Mouse (Mus musculus) MEL (cell line): ENCODE results near the gene Ccser1. TPM values are rescaled to one million over a fixed set of nuclear protein-coding genes. Genes with fewer than 3 reads are reported as not detected.

ENCODE experiments used
- DNase-seq: peaks from one replicate; pipeline ENCODE4 v3.0.0; 2011; ENCODE audit warnings: low read depth, low spot score
- H3K27ac ChIP-seq: 2 replicates; pipeline ENCODE4 v1.5.1; 2012; ENCODE audit warnings: low read depth, mild to moderate bottlenecking, control low read depth, low read length, moderate library complexity; ENCODE audit not compliant: control insufficient read depth
- H3K27me3 ChIP-seq, 2 experiments: fragments of 150-350 bp in 1 of 2; sonication (generic) in 1 of 2; 2 replicates each; pipeline ENCODE4 v1.6.1; 2012; ENCODE audit warnings: low read length in 2 of 2, mild to moderate bottlenecking in 2 of 2, improper control_type of control experiment in 1 of 2, moderate library complexity in 1 of 2; ENCODE audit not compliant: insufficient read depth in 2 of 2, control insufficient read depth in 1 of 2
- H3K36me3 ChIP-seq, 2 experiments: 2 replicates each; pipeline ENCODE4 v1.6.1; 2012 to 2014; ENCODE audit warnings: low read length in 2 of 2, improper control_type of control experiment in 1 of 2, inconsistent platforms in 1 of 2, mild to moderate bottlenecking in 1 of 2; ENCODE audit not compliant: insufficient read depth in 2 of 2, control insufficient read depth in 1 of 2
- H3K4me1 ChIP-seq, 2 experiments: fragments of 150-350 bp in 1 of 2; sonication (generic) in 1 of 2; 2 replicates each; pipeline ENCODE4 v1.6.1; 2012; ENCODE audit warnings: low read length in 2 of 2, improper control_type of control experiment in 1 of 2, mild to moderate bottlenecking in 1 of 2; ENCODE audit not compliant: insufficient read depth in 2 of 2, control insufficient read depth in 1 of 2
- H3K4me3 ChIP-seq, 2 experiments: fragments of 150-350 bp in 1 of 2; sonication (generic) in 1 of 2; 2 replicates each; pipeline ENCODE4 v1.5.1; 2012; ENCODE audit warnings: low read depth in 2 of 2, low read length in 2 of 2, mild to moderate bottlenecking in 2 of 2, moderate library complexity in 2 of 2, control low read depth in 1 of 2, improper control_type of control experiment in 1 of 2; ENCODE audit not compliant: control insufficient read depth in 1 of 2, insufficient read depth in 1 of 2
- H3K79me2 ChIP-seq: 2 replicates; pipeline ENCODE4 v1.6.1; 2012; ENCODE audit warnings: mild to moderate bottlenecking, low read length, moderate library complexity; ENCODE audit not compliant: control insufficient read depth, poor library complexity, insufficient read depth
- H3K9ac ChIP-seq: 2 replicates; pipeline ENCODE4 v1.6.1; 2012; ENCODE audit warnings: low read depth, mild to moderate bottlenecking, control low read depth, low read length, moderate library complexity; ENCODE audit not compliant: control insufficient read depth, poor library complexity, severe bottlenecking
- H3K9me3 ChIP-seq: fragments of 150-350 bp; sonication (generic); replicated peaks from 2 replicates; pipeline ENCODE4 v1.6.1; 2012; ENCODE audit warnings: mild to moderate bottlenecking, low read length, improper control_type of control experiment, moderate library complexity; ENCODE audit not compliant: insufficient read depth
- BHLHE40 ChIP-seq: IDR thresholded peaks from 2 replicates; pipeline ENCODE4 v1.6.1; 2012; ENCODE audit warnings: low read depth, mild to moderate bottlenecking, inconsistent platforms, low read length, improper control_type of control experiment, borderline replicate concordance
- CHD1 ChIP-seq: IDR thresholded peaks from 2 replicates; pipeline ENCODE4 v1.6.1; 2012; ENCODE audit warnings: low read depth, mild to moderate bottlenecking, inconsistent platforms, low read length, improper control_type of control experiment
- CTCF ChIP-seq, 3 experiments: IDR thresholded peaks in 2 of 3; conservative IDR thresholded peaks in 1 of 3; 2 replicates each; pipeline ENCODE4 v1.5.1; 2011 to 2012; ENCODE audit warnings: low read length in 3 of 3, low read depth in 2 of 3, mild to moderate bottlenecking in 2 of 3, improper control_type of control experiment in 1 of 3, inconsistent platforms in 1 of 3, mixed read lengths in 1 of 3, moderate library complexity in 1 of 3; ENCODE audit not compliant: control insufficient read depth in 1 of 3, insufficient read depth in 1 of 3, poor library complexity in 1 of 3, severe bottlenecking in 1 of 3
- ETS1 ChIP-seq: IDR thresholded peaks from 2 replicates; pipeline ENCODE4 v1.6.1; 2012; ENCODE audit warnings: low read depth, mild to moderate bottlenecking, inconsistent platforms, low read length, improper control_type of control experiment, moderate library complexity
- GABPA ChIP-seq: IDR thresholded peaks from 2 replicates; pipeline ENCODE4 v1.6.1; 2012; ENCODE audit warnings: low read depth, mild to moderate bottlenecking, inconsistent platforms, low read length, improper control_type of control experiment, moderate library complexity
- HCFC1 ChIP-seq: IDR thresholded peaks from 2 replicates; pipeline ENCODE4 v1.6.1; 2012; ENCODE audit warnings: low read depth, mild to moderate bottlenecking, inconsistent platforms, low read length, improper control_type of control experiment, moderate library complexity
- KAT2A ChIP-seq: conservative IDR thresholded peaks from 2 replicates; pipeline ENCODE4 v1.6.1; 2012; ENCODE audit warnings: low read depth, low read length, improper control_type of control experiment, inconsistent platforms
- MAFK ChIP-seq: IDR thresholded peaks from 2 replicates; pipeline ENCODE4 v1.6.1; 2011; ENCODE audit warnings: low read depth, mild to moderate bottlenecking, low read length, improper control_type of control experiment, borderline replicate concordance
- MAZ ChIP-seq: IDR thresholded peaks from 2 replicates; pipeline ENCODE4 v1.6.1; 2012; ENCODE audit warnings: low read depth, mild to moderate bottlenecking, inconsistent platforms, low read length, improper control_type of control experiment
- MEF2A ChIP-seq: IDR thresholded peaks from 2 replicates; pipeline ENCODE4 v1.6.1; 2014; ENCODE audit warnings: low read depth, mild to moderate bottlenecking, inconsistent platforms, low read length, improper control_type of control experiment; ENCODE audit not compliant: poor library complexity, insufficient replicate concordance, severe bottlenecking; ENCODE audit errors: extremely low read depth
- MXI1 ChIP-seq: IDR thresholded peaks from 2 replicates; pipeline ENCODE4 v1.6.1; 2011; ENCODE audit warnings: mild to moderate bottlenecking, low read depth, low read length, improper control_type of control experiment
- NRF1 ChIP-seq: IDR thresholded peaks from 2 replicates; pipeline ENCODE4 v1.6.1; 2014; ENCODE audit warnings: low read depth, mild to moderate bottlenecking, inconsistent platforms, low read length, improper control_type of control experiment, moderate library complexity; ENCODE audit not compliant: poor library complexity, insufficient read depth, severe bottlenecking
- POLR2A ChIP-seq, 2 experiments: IDR thresholded peaks; 2 replicates each; pipeline ENCODE4 v1.6.1; 2011 to 2012; ENCODE audit warnings: low read length in 2 of 2, mild to moderate bottlenecking in 2 of 2, control low read depth in 1 of 2, improper control_type of control experiment in 1 of 2, low read depth in 1 of 2, moderate library complexity in 1 of 2; ENCODE audit not compliant: control insufficient read depth in 1 of 2, insufficient read depth in 1 of 2, poor library complexity in 1 of 2
- POLR2AphosphoS5 ChIP-seq: IDR thresholded peaks from 2 replicates; pipeline ENCODE4 v1.6.1; 2012; ENCODE audit warnings: low read depth, borderline replicate concordance, mild to moderate bottlenecking, inconsistent platforms, low read length, moderate library complexity, mixed read lengths
- RCOR1 ChIP-seq: IDR thresholded peaks from 2 replicates; pipeline ENCODE4 v1.6.1; 2012; ENCODE audit warnings: low read depth, mild to moderate bottlenecking, inconsistent platforms, low read length, improper control_type of control experiment
- SIN3A ChIP-seq: IDR thresholded peaks from 2 replicates; pipeline ENCODE4 v1.6.1; 2012; ENCODE audit warnings: low read length, improper control_type of control experiment, inconsistent platforms
- TAL1 ChIP-seq: IDR thresholded peaks from 2 replicates; pipeline ENCODE4 v1.6.1; 2012; ENCODE audit warnings: mild to moderate bottlenecking, inconsistent platforms, low read length, moderate library complexity, mixed read lengths
- TBP ChIP-seq: IDR thresholded peaks from 2 replicates; pipeline ENCODE4 v1.8.0; 2011; ENCODE audit warnings: low read depth, low read length, improper control_type of control experiment
- TCF12 ChIP-seq: IDR thresholded peaks from 2 replicates; pipeline ENCODE4 v1.6.1; 2014; ENCODE audit warnings: low read depth, mild to moderate bottlenecking, inconsistent platforms, low read length, improper control_type of control experiment, moderate library complexity
- USF2 ChIP-seq, 2 experiments: IDR thresholded peaks; 2 replicates each; pipeline ENCODE4 v1.6.1; 2011 to 2012; ENCODE audit warnings: improper control_type of control experiment in 2 of 2, low read length in 2 of 2, borderline replicate concordance in 1 of 2, inconsistent platforms in 1 of 2, low read depth in 1 of 2, mild to moderate bottlenecking in 1 of 2; ENCODE audit not compliant: insufficient read depth in 1 of 2
- ZNF384 ChIP-seq: IDR thresholded peaks from 2 replicates; pipeline ENCODE4 v1.6.1; 2012; ENCODE audit warnings: low read depth, mild to moderate bottlenecking, inconsistent platforms, low read length, improper control_type of control experiment
- polyA plus RNA-seq, 2 experiments: library from polyadenylated mRNA; stranded (reverse) in 1 of 2; unstranded in 1 of 2; fragments of >175 nt in 1 of 2; fragments of >200 nt in 1 of 2; gene quantifications; 2 replicates each; pipeline versions ENCODE4 v1.2.1 to v1.2.4; 2012; ENCODE audit warnings: low replicate concordance in 2 of 2, low read depth in 1 of 2; ENCODE audit not compliant: insufficient read length in 2 of 2, insufficient read depth in 1 of 2, missing spikeins in 1 of 2
- total RNA-seq: library from RNA; depleted of rRNA; stranded (reverse); fragments of 300-350 nt; gene quantifications from 2 replicates; pipeline ENCODE4 v1.2.3, GENCODE M21; 2012

Gene Ccser1
- total and polyA plus RNA-seq, 3 experiments = not detected

DNA sequence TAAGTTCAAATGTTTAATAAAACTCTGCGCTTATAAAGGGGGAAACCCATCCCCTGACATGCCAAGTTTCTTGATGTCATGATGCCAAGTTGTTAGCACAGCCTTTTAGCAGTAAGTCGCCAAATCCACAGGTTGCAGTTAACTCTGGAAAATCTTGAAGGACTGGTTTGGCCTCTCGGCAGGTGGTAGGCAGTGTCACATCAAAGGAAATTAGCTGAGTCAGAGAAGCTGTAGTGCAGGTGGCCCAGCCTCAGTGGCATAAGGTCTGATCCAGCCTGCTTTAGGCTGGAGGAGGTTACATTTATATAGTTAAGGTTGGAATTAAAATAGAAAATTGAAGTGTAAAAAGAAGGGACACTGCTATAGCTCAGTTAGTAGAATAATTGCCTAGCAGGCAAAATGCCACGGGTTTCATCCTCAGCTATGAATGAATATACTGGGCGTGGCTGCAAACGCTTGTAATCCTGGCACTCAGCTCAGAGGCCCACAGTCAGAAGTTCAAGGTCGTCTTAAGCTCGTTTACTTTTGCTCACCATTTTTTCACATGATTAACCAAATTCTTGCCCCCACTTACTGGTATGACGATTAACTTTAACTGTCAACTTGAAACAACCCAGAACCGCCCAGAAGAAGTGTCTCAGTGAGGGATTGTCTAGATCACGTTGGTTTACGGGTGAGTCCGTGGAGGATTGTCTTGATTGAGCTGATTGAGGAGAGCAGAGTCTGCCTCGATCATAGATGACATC lies 343.8 kb downstream of the Ccser1 start:
- H3K27me3 ChIP-seq = no peaks in the 10 kb centered on the region
- TF ChIP-seq MAZ = no peak
- no peak for TF ChIP-seq HCFC1
- no peak for TF ChIP-seq TBP
- no peak for TF ChIP-seq RCOR1
- no peak for TF ChIP-seq MAFK
- TF ChIP-seq TAL1 = no peak
- TF ChIP-seq KAT2A = no peak
- TF ChIP-seq POLR2A (IDR thresholded peaks at IDR 0.05; ENCODE audit: control insufficient read depth in 1 of 2, insufficient read depth in 1 of 2, low read depth in 1 of 2, low read length in 2 of 2, poor library complexity in 1 of 2) = no peak
- no peak for TF ChIP-seq TCF12
- no peak for TF ChIP-seq CTCF (IDR thresholded peaks at IDR 0.05 in 2 of 3, conservative IDR thresholded peaks at IDR 0.05 in 1 of 3; ENCODE audit: control insufficient read depth in 1 of 3, insufficient read depth in 1 of 3, low read depth in 2 of 3, low read length in 3 of 3, poor library complexity in 1 of 3, severe bottlenecking in 1 of 3)
- no peak for TF ChIP-seq USF2 (IDR thresholded peaks at IDR 0.05; ENCODE audit: borderline replicate concordance in 1 of 2, insufficient read depth in 1 of 2, low read depth in 1 of 2, low read length in 2 of 2)
- TF ChIP-seq POLR2AphosphoS5 = no peak
- no peak for TF ChIP-seq CHD1
- TF ChIP-seq ETS1 = no peak
- no peak for TF ChIP-seq NRF1
- no peak for TF ChIP-seq MXI1
- no peak for TF ChIP-seq GABPA
- no peak for TF ChIP-seq MEF2A
- no peak for TF ChIP-seq BHLHE40
- no peak for TF ChIP-seq ZNF384
- no peaks in the 10 kb centered on the region for H3K79me2 ChIP-seq
- H3K9ac ChIP-seq = no peak overlapping the region
- H3K4me1 ChIP-seq = no peaks in the 10 kb centered on the region
- DNase-seq = no peak
- no peaks in the 10 kb centered on the region for H3K9me3 ChIP-seq
- no peaks in the 10 kb centered on the region for H3K36me3 ChIP-seq
- no peak overlapping the region for H3K4me3 ChIP-seq
- H3K27ac ChIP-seq = no peak overlapping the region

DNA sequence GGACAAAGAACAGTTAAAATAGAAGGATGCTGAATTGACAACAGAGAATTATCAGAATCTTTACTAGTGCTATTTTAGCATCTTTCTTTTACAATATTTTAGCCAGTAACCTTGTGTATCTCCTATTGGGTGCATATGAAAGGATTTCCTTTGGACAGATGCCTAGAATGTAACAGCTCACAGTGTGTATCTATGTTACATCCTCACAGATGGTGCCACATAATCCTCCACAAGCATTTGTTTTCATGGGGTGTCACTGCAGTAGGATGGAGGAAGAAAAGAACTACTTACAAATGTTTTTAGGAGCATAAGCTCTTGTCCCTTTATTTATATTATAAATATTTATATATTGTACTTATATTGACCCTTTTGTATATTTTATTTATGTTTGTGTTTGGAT lies 360.6 kb downstream of the Ccser1 start:
- TF ChIP-seq NRF1 (no peak), SIN3A (no peak), HCFC1 (no peak), MEF2A (no peak), BHLHE40 (no peak), MAFK (no peak)
- TF ChIP-seq, all 39 proteins: peak for 0
- Histone ChIP-seq H3K79me2 (no peaks in the 10 kb centered on the region), H3K4me3 (no peak overlapping the region), H3K4me1 (no peaks in the 10 kb centered on the region), H3K9ac (no peak overlapping the region), H3K9me3 (no peaks in the 10 kb centered on the region), H3K27me3 (no peaks in the 10 kb centered on the region; a peak in 1 of 4 replicates), H3K36me3 (no peaks in the 10 kb centered on the region), H3K27ac (no peak overlapping the region)
- no peak for DNase-seq
